21 mouse cellular contexts compared by ENCODE assay signal in the genomic region with DNA sequence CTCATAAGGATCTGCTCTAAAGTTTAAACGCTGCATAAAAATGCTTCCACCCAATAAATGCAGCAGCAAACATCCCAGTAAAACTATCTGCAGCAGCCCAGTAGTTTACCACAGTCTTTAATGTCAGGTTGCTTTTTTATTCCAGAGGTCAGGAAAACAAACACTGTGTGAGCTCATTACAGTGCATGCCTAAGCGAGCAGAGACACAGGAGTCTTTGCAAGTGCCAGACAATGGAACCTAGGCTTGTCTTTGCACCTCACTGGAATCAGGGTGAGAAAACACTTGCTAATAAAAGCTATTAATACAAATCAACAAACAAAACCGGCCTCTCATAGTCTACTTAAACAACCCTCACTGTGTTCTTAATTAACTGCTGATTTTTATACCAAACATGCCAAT.
DNase-seq lines count a peak whose midpoint lies in the region; ATAC-seq and TF ChIP-seq lines count a peak whose summit lies in the region.
"Had no signal": no experiment of that assay in that cellular context is flagged by ENCODE, and none has a peak within 500 bp of the region (broad histone marks: within the 10 kb centered on the region; RNA-seq: fewer than 3 reads in every experiment).

No protein-coding gene starts in this region.

- TF ChIP-seq CTCF in forebrain, postnatal 0 days (IDR thresholded peaks at IDR 0.05; ENCODE audit: low read depth) = no peak
- no peak for TF ChIP-seq CTCF in brain, embryonic 14.5 days (IDR thresholded peaks at IDR 0.05; ENCODE audit: borderline replicate concordance, extremely low read depth, insufficient read depth, insufficient read length)

- peaks cover 18% of the 10 kb centered on the region for H3K27me3 ChIP-seq in forebrain, embryonic 11.5 days (ENCODE audit: control insufficient read depth, insufficient read depth, low read length)
- H3K27me3 ChIP-seq in forebrain, postnatal 0 days (ENCODE audit: insufficient read depth, low read length) = no peaks in the 10 kb centered on the region
- H3K27me3 ChIP-seq in forebrain, embryonic 16.5 days (replicated peaks; ENCODE audit: control insufficient read depth, insufficient read depth, low read length) = peaks cover 2% of the 10 kb centered on the region; the same call in 1 of the 2 replicates
- H3K27me3 ChIP-seq: embryonic facial prominence, embryonic 13.5 days; heart, embryonic 15.5 days had no signal

- no peaks in the 10 kb centered on the region for H3K36me3 ChIP-seq in forebrain, embryonic 11.5 days (ENCODE audit: control insufficient read depth, insufficient read depth, low read length)
- no peaks in the 10 kb centered on the region for H3K36me3 ChIP-seq in forebrain, postnatal 0 days (ENCODE audit: insufficient read depth)
- no peaks in the 10 kb centered on the region for H3K36me3 ChIP-seq in forebrain, embryonic 16.5 days (ENCODE audit: control insufficient read depth, insufficient read depth)
- H3K36me3 ChIP-seq: embryonic facial prominence, embryonic 13.5 days; heart, embryonic 15.5 days had no signal

- H3K4me3 ChIP-seq in forebrain, embryonic 11.5 days (ENCODE audit: low read depth, low read length) = no peak overlapping the region
- no peak overlapping the region for H3K4me3 ChIP-seq in forebrain, postnatal 0 days (ENCODE audit: low read depth, low read length)
- H3K4me3 ChIP-seq in forebrain, embryonic 16.5 days (replicated peaks; ENCODE audit: low read length) = no peak overlapping the region
- H3K4me3 ChIP-seq: embryonic facial prominence, embryonic 13.5 days; heart, adult 2 months; heart, embryonic 15.5 days had no signal

- TF ChIP-seq POLR2A in brain, embryonic 14.5 days (IDR thresholded peaks at IDR 0.05; ENCODE audit: borderline replicate concordance, extremely low read depth, insufficient read depth, insufficient read length, poor library complexity, severe bottlenecking) = no peak

- ATAC-seq in forebrain, embryonic 11.5 days (replicated peaks; ENCODE audit: low FRiP score) = peak; percentile 75
- no peak for ATAC-seq in forebrain, postnatal 0 days
- 0 out of 2 replicates have a peak, but pooled peaks have one; percentile 47 for ATAC-seq in forebrain, embryonic 16.5 days
- ATAC-seq: intestine, embryonic 16.5 days had no signal

- peak; percentile 47 for DNase-seq in forebrain, embryonic 11.5 days (ENCODE audit: low spot score)
- DNase-seq in forebrain, postnatal 0 days = no peak
- peak; percentile 14 for DNase-seq in Muller cell, postnatal 12 days (ENCODE audit: inconsistent ontology term)
- DNase-seq in brain, embryonic 14.5 days (ENCODE audit: low read depth) = peak; percentile 65
- no peak for DNase-seq in spleen, postnatal 4 days (ENCODE audit: low spot score in 2 of 2)
- DNase-seq in cerebellum, adult 11 months = no peak
- DNase-seq: adrenal gland, adult 8-10 months; adrenal gland, postnatal 36 days; cerebellum, adult 11-12 months; cerebellum, adult 9-11 months; cerebellum, postnatal 36 days; gastrocnemius, postnatal 14 days; heart, adult 2 months; heart, postnatal 14 days; kidney, adult 8-10 months had no signal

- 18% methylated on average over 3 of the region's 3 CpGs for WGBS in forebrain, embryonic 11.5 days
- 13% methylated on average over 3 of the region's 3 CpGs for WGBS in forebrain, postnatal 0 days
- 15% methylated on average over 3 of the region's 3 CpGs for WGBS in forebrain, embryonic 16.5 days

- H3K27ac ChIP-seq in forebrain, embryonic 11.5 days (ENCODE audit: low read depth, low read length) = no peak overlapping the region
- no peak overlapping the region for H3K27ac ChIP-seq in forebrain, postnatal 0 days (ENCODE audit: low read depth, low read length)
- H3K27ac ChIP-seq in forebrain, embryonic 16.5 days (ENCODE audit: low read length) = no peak overlapping the region
- H3K27ac ChIP-seq: embryonic facial prominence, embryonic 13.5 days; heart, adult 2 months; heart, embryonic 15.5 days; hindbrain, embryonic 14.5 days had no signal

- no peak overlapping the region for H3K4me2 ChIP-seq in forebrain, embryonic 11.5 days (ENCODE audit: low read depth, low read length, severe bottlenecking)
- no peak overlapping the region for H3K4me2 ChIP-seq in forebrain, postnatal 0 days (ENCODE audit: low read depth)
- no peak overlapping the region for H3K4me2 ChIP-seq in forebrain, embryonic 16.5 days (ENCODE audit: low read length)
- H3K4me2 ChIP-seq: embryonic facial prominence, embryonic 13.5 days; heart, embryonic 11.5 days; heart, embryonic 15.5 days; hindbrain, embryonic 14.5 days had no signal

- no peak overlapping the region for H3K9ac ChIP-seq in forebrain, embryonic 11.5 days (ENCODE audit: low read length)
- no peak overlapping the region for H3K9ac ChIP-seq in forebrain, postnatal 0 days
- H3K9ac ChIP-seq in forebrain, embryonic 16.5 days (replicated peaks; ENCODE audit: low read depth, low read length) = no peak overlapping the region
- H3K9ac ChIP-seq: embryonic facial prominence, embryonic 13.5 days; heart, embryonic 15.5 days; hindbrain, embryonic 14.5 days had no signal

- no peaks in the 10 kb centered on the region; the same call in 1 of the 2 replicates for H3K4me1 ChIP-seq in forebrain, embryonic 11.5 days (replicated peaks; ENCODE audit: control insufficient read depth, insufficient read depth, low read length)
- H3K4me1 ChIP-seq in forebrain, postnatal 0 days (ENCODE audit: insufficient read depth) = peaks cover 5% of the 10 kb centered on the region; the same call in 1 of the 2 replicates
- no peaks in the 10 kb centered on the region for H3K4me1 ChIP-seq in forebrain, embryonic 16.5 days (replicated peaks; ENCODE audit: control insufficient read depth, insufficient read depth, low read length)
- H3K4me1 ChIP-seq: embryonic facial prominence, embryonic 13.5 days; heart, embryonic 15.5 days had no signal

- no peaks in the 10 kb centered on the region for H3K9me3 ChIP-seq in forebrain, embryonic 11.5 days (ENCODE audit: control insufficient read depth, low read length)
- H3K9me3 ChIP-seq in forebrain, postnatal 0 days (ENCODE audit: low read length) = no peaks in the 10 kb centered on the region
- no peaks in the 10 kb centered on the region for H3K9me3 ChIP-seq in forebrain, embryonic 16.5 days (ENCODE audit: control insufficient read depth, low read length)
- H3K9me3 ChIP-seq: embryonic facial prominence, embryonic 13.5 days; heart, embryonic 15.5 days had no signal

Comparison
In these comparisons a context has a peak if more than half of its experiments do, and no peak if none do; other contexts are left out.
1. DNase-seq: peak in forebrain, embryonic 11.5 days (single experiment), Muller cell, postnatal 12 days (single experiment) and brain, embryonic 14.5 days (single experiment); none in forebrain, postnatal 0 days (single experiment), spleen, postnatal 4 days (0 of 2) and cerebellum, adult 11 months (single experiment).